Mouse (Mus musculus): ENCODE measurements around the gene Gm6880. TPM values are rescaled to one million over a fixed set of nuclear protein-coding genes. Genes with fewer than 3 reads are reported as not detected.
"Not testable (repeated sequence)": the region's sequence is repeated elsewhere in the genome, so short reads cannot be mapped to it uniquely, and the experiment has no call there.

Gene Gm6880
- total RNA-seq (2021) = not detected
- long read RNA-seq, experiment 1 = 0 reads
- long read RNA-seq, experiment 2 = 0 reads

GRCm38 (mm10) chrX:74481349-74481885 is at the start of gene Gm6880:
Gene Gm6880, minus strand, starts transcription at chrX:74481399.
- intact Hi-C loops (cut with DNase I; ENCODE audit: low total_unique reads); DNase-seq: not testable (repeated sequence)

- intact Hi-C loops (cut with DNase I; ENCODE audit: low total_unique reads); DNase-seq: not testable (repeated sequence)
Measured at GRCm38 (mm10) chrX:74517461-74517860, 36.3 kb upstream of the Gm6880 start.

GRCm38 (mm10) chrX:74497131-74497530 is 15.9 kb upstream of the Gm6880 start:
- no peak for DNase-seq

GRCm38 (mm10) chrX:74452773-74453172 is 28.4 kb downstream of the Gm6880 start:
- intact Hi-C loops (cut with DNase I; ENCODE audit: low total_unique reads) = no loop called here
- no peak for DNase-seq

More at GRCm38 (mm10) chrX:74497131-74497530, 15.9 kb upstream of the Gm6880 start:
- intact Hi-C loops (cut with DNase I; ENCODE audit: low total_unique reads) = no loop called here

GRCm38 (mm10) chrX:74451157-74451912 is 29.9 kb downstream of the Gm6880 start:
- no peak for DNase-seq
- intact Hi-C loops (cut with DNase I; ENCODE audit: low total_unique reads) = no loop called here

Other genes starting within 250 kb of the Gm6880 start
- gene Flna, start 231.6 kb downstream of the Gm6880 start, total RNA-seq (2021) = 10 to 100 TPM; 78.1 to 92.7 TPM
- gene Emd, start 226.7 kb downstream of the Gm6880 start, total RNA-seq (2021) = 10 to 100 TPM; 17.5 to 18.4 TPM
- gene Rpl10, start 210.6 kb downstream of the Gm6880 start, total RNA-seq (2021) = 100 to 1,000 TPM; 121 to 122 TPM
- gene Taz, start 199.5 kb downstream of the Gm6880 start, total RNA-seq (2021) = 10 to 100 TPM; 31.6 to 34.1 TPM
- 10 to 100 TPM; 79.6 to 82.4 TPM for gene Dnase1l1, start 199.1 kb downstream of the Gm6880 start, total RNA-seq (2021)
- gene Atp6ap1, start 184.3 kb downstream of the Gm6880 start, total RNA-seq (2021) = 10 to 100 TPM; 87.9 to 94.6 TPM
- 10 to 100 TPM; 36.3 to 38.9 TPM for gene Gdi1, start 176.4 kb downstream of the Gm6880 start, total RNA-seq (2021)
- gene Fam50a, start 168.4 kb downstream of the Gm6880 start, total RNA-seq (2021) = 10 to 100 TPM; 20.0 to 23.5 TPM
- 1 to 10 TPM; 1.6 TPM for gene Plxna3, start 152.3 kb downstream of the Gm6880 start, total RNA-seq (2021)
- 10 to 100 TPM; 36.1 to 36.3 TPM for gene Lage3, start 127.8 kb downstream of the Gm6880 start, total RNA-seq (2021)
- 10 to 100 TPM; 43.5 to 46.7 TPM for gene Ubl4a, start 108.2 kb downstream of the Gm6880 start, total RNA-seq (2021)
- gene Slc10a3, start 108.0 kb downstream of the Gm6880 start, total RNA-seq (2021) = 1 to 10 TPM; 3.9 to 4.1 TPM
- 10 to 100 TPM; 14.1 to 17.7 TPM for gene Fam3a, start 88.1 kb downstream of the Gm6880 start, total RNA-seq (2021)
- 10 to 100 TPM; 21.9 to 23.5 TPM for gene Ikbkg, start 88.1 kb downstream of the Gm6880 start, total RNA-seq (2021)
- gene G6pdx, start 52.2 kb downstream of the Gm6880 start, total RNA-seq (2021) = 1 to 10 TPM; 4.7 to 5.7 TPM
- not detected for gene Olfr1326-ps1, start 93.5 kb upstream of the Gm6880 start, total RNA-seq (2021)
- not detected for gene Olfr1325, start 111.3 kb upstream of the Gm6880 start, total RNA-seq (2021)
- gene Gm5640, start 164.2 kb upstream of the Gm6880 start, total RNA-seq (2021) = not detected